Mouse (Mus musculus): Measurements from ENCODE around the gene Dlx4. TPM values are rescaled to one million over a fixed set of nuclear protein-coding genes. Genes with fewer than 3 reads are reported as not detected.

Gene Dlx4
- polyA plus RNA-seq, 1 experiment from 2014 or later: not detected

DNA sequence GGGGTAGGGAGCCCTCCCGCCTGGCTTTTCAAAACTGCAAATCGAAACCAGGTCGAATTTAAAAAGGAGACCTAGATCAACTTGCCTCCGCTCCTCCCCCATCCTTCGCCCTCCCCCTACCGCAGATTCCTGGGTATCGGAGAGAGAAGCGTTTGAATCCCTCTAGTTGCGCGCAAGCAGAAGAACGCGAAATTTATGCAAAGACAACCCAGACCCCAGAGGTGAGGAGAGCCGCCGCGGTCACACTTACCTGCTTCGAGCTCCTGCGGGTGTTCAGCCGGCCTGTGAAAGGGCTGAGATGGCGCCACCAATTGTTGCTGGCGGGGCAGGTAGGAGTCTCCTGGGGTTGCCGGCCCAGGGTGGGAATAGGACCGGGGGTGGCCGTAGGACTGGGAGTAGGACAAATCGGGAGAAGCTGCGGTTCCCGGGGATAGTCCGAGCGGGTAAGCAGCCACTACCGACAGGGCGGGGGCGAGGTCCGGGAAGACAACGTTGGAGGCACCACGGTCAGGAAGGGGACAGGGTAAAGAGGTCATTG lies 1.0 kb downstream of the Dlx4 start:
- Histone ChIP-seq H3K27ac (ENCODE audit: low read depth, low read length) (no peak overlapping the region), H3K27me3 (replicated peaks; ENCODE audit: control insufficient read depth, insufficient read depth, low read length) (peaks cover 95% of the 10 kb centered on the region), H3K4me2 (replicated peaks; ENCODE audit: low read depth) (peak overlapping the region; percentile 83), H3K4me1 (replicated peaks; ENCODE audit: control insufficient read depth, insufficient read depth, low read length) (peaks cover 7% of the 10 kb centered on the region; the same call in 1 of the 2 replicates), H3K9ac (ENCODE audit: low read depth, low read length) (no peak overlapping the region), H3K36me3 (ENCODE audit: control insufficient read depth, insufficient read depth) (no peaks in the 10 kb centered on the region), H3K4me3 (ENCODE audit: low read depth, low read length) (peak overlapping the region; percentile 50), H3K9me3 (ENCODE audit: control insufficient read depth) (no peaks in the 10 kb centered on the region)
- no peak for TF ChIP-seq CTCF (IDR thresholded peaks at IDR 0.05; ENCODE audit: low read depth)
- under 1% methylated on average over 34 of the region's 34 CpGs for WGBS
- no peak for ATAC-seq

DNA sequence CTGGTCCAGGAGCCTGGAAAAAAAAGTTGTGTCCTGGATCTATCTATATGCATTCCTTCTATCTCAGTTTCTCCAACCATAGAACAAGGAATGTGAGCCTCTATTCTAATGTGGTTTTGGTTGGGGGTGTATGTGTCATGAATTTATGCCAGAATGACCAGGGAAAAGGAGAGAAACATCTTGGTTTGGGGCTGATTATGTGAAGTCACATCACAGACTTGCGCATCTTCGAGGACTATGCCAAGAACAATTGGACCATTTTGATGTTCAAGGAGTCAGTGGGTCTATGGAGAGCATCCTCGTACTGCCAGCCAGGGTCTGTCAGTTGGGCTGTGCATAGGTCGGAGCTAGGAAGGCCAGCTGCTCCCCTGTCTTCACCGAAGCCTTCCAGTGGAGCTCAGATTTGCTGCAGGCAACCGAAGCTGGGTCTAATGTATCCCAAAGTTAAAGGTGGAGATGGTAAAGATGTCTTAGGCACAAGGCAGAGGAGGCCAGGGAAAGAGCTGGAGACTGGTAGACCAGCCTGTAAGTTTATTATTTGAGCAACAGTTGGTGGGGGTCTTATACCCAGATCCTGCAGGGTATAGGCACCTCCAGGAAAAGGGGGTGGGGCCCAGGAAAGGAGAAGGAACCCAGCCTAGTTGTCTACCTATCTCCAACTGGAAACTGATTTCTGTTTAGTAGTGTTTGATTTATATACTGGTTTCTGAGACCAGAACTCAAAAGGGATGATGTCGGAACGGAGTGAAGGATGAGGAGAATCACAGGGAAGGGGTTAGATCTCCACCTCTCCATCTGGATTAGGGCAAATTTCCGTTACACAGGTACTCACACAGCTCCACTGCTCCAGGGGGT lies 1.7 kb downstream of the Dlx4 start:
- peaks cover 94% of the 10 kb centered on the region for H3K27me3 ChIP-seq (replicated peaks; ENCODE audit: control insufficient read depth, insufficient read depth, low read length)
- no peaks in the 10 kb centered on the region for H3K9me3 ChIP-seq (ENCODE audit: control insufficient read depth)
- 18% methylated on average over 9 of the region's 9 CpGs for WGBS
- no peak for ATAC-seq
- no peak overlapping the region for H3K27ac ChIP-seq (ENCODE audit: low read depth, low read length)
- H3K4me2 ChIP-seq (replicated peaks; ENCODE audit: low read depth): no peak overlapping the region
- no peak for TF ChIP-seq CTCF (IDR thresholded peaks at IDR 0.05; ENCODE audit: low read depth)
- no peaks in the 10 kb centered on the region for H3K36me3 ChIP-seq (ENCODE audit: control insufficient read depth, insufficient read depth)
- peak overlapping the region; percentile 50 for H3K4me3 ChIP-seq (ENCODE audit: low read depth, low read length)
- no peak overlapping the region for H3K9ac ChIP-seq (ENCODE audit: low read depth, low read length)
- H3K4me1 ChIP-seq (replicated peaks; ENCODE audit: control insufficient read depth, insufficient read depth, low read length): peaks cover 7% of the 10 kb centered on the region; the same call in 1 of the 2 replicates

DNA sequence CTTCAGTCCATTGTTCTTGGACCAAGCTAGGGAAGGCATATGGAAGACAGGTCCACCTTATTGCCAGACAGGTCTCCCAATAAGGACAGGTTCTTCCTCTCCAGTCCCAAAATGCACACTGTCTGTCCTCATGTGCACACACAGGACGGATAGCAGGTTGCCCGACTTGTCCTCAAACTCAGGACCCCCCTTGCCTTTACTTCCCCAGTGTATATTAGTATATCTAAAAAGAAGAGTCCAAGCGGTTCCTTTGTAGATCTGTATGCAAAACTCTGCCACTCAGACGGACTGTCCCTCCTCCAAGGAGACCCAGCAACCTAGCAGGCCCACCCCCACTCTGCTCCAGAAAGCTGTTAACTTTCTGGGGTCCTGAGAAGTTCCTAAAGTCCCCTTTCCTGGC lies 2.4 kb downstream of the Dlx4 start:
- Histone ChIP-seq H3K9ac (ENCODE audit: low read depth, low read length) (no peak overlapping the region), H3K27ac (ENCODE audit: low read depth, low read length) (no peak overlapping the region), H3K36me3 (ENCODE audit: control insufficient read depth, insufficient read depth) (no peaks in the 10 kb centered on the region), H3K4me3 (ENCODE audit: low read depth, low read length) (no peak overlapping the region), H3K4me1 (replicated peaks; ENCODE audit: control insufficient read depth, insufficient read depth, low read length) (peaks cover 7% of the 10 kb centered on the region; the same call in 1 of the 2 replicates), H3K27me3 (replicated peaks; ENCODE audit: control insufficient read depth, insufficient read depth, low read length) (peaks cover 96% of the 10 kb centered on the region), H3K9me3 (ENCODE audit: control insufficient read depth) (no peaks in the 10 kb centered on the region), H3K4me2 (replicated peaks; ENCODE audit: low read depth) (no peak overlapping the region)
- TF ChIP-seq CTCF (IDR thresholded peaks at IDR 0.05; ENCODE audit: low read depth): no peak
- WGBS: 10% methylated on average over 4 of the region's 4 CpGs
- ATAC-seq: no peak

DNA sequence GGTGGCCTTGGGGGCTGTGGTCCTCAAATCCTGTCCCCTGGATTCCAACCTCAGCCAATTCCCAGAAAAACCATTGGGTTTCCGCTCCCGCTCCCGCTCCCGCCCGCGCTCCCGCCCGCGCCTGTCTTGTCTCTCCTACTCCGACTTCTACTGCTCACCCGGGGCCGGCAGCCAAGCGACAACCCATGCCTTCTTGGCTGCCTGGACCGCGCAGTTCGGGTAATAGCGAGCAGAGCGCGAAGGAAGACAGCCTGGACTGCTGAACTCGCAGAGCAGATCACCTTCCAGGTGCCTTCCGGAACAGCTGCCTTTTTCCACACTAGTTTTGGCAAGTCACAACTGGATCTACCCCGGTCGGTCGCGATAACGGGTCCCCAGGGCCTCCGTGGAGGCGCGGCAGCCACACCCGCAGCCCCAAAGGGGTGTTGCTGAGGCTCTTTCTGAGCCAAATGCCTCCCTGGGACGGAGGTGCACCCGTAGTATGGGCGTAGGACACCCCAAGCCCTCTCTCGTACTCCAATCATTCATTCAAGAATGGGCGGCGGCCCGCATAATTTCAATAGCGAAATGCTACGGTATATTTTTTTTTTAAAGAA lies 3.0 kb downstream of the Dlx4 start:
- Histone ChIP-seq H3K4me3 (ENCODE audit: low read depth, low read length) (peak overlapping the region; percentile 15; the same call in 1 of the 2 replicates), H3K36me3 (ENCODE audit: control insufficient read depth, insufficient read depth) (no peaks in the 10 kb centered on the region), H3K9ac (ENCODE audit: low read depth, low read length) (no peak overlapping the region), H3K27me3 (replicated peaks; ENCODE audit: control insufficient read depth, insufficient read depth, low read length) (peaks cover 96% of the 10 kb centered on the region), H3K27ac (ENCODE audit: low read depth, low read length) (no peak overlapping the region), H3K9me3 (ENCODE audit: control insufficient read depth) (no peaks in the 10 kb centered on the region), H3K4me1 (replicated peaks; ENCODE audit: control insufficient read depth, insufficient read depth, low read length) (peaks cover 7% of the 10 kb centered on the region; the same call in 1 of the 2 replicates), H3K4me2 (replicated peaks; ENCODE audit: low read depth) (no peak overlapping the region)
- ATAC-seq: no peak
- 4% methylated on average over 39 of the region's 39 CpGs for WGBS
- TF ChIP-seq CTCF (IDR thresholded peaks at IDR 0.05; ENCODE audit: low read depth): no peak

DNA sequence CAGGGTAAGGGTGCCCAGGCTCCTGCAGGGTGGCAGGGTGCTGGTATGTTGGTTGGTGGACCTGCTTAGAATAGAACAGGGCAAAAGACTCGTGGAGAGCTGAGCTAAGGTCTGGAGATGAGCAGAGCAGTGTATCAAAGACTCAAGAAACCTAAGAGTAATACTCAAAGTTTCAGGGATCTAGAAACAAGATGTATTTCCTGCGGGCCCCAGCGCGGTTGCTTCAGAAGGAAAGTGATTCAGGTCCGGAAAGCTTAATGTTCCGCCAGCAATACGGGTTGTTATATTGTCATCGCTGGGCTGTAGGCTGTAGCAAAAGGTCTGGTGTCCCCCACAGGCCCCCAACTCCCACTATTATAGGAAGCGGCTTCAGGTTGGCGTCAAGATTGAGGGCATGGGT lies 3.8 kb downstream of the Dlx4 start:
- no peak overlapping the region for H3K4me2 ChIP-seq (replicated peaks; ENCODE audit: low read depth)
- TF ChIP-seq CTCF (IDR thresholded peaks at IDR 0.05; ENCODE audit: low read depth): no peak
- H3K9ac ChIP-seq (ENCODE audit: low read depth, low read length): no peak overlapping the region
- H3K27me3 ChIP-seq (replicated peaks; ENCODE audit: control insufficient read depth, insufficient read depth, low read length): peaks cover 96% of the 10 kb centered on the region
- no peaks in the 10 kb centered on the region for H3K36me3 ChIP-seq (ENCODE audit: control insufficient read depth, insufficient read depth)
- no peak overlapping the region for H3K4me3 ChIP-seq (ENCODE audit: low read depth, low read length)
- no peak overlapping the region for H3K27ac ChIP-seq (ENCODE audit: low read depth, low read length)
- whole genome bisulfite sequencing: 21% methylated on average over 10 of the region's 10 CpGs
- no peak for ATAC-seq
- H3K9me3 ChIP-seq (ENCODE audit: control insufficient read depth): no peaks in the 10 kb centered on the region
- H3K4me1 ChIP-seq (replicated peaks; ENCODE audit: control insufficient read depth, insufficient read depth, low read length): peaks cover 7% of the 10 kb centered on the region; the same call in 1 of the 2 replicates

DNA sequence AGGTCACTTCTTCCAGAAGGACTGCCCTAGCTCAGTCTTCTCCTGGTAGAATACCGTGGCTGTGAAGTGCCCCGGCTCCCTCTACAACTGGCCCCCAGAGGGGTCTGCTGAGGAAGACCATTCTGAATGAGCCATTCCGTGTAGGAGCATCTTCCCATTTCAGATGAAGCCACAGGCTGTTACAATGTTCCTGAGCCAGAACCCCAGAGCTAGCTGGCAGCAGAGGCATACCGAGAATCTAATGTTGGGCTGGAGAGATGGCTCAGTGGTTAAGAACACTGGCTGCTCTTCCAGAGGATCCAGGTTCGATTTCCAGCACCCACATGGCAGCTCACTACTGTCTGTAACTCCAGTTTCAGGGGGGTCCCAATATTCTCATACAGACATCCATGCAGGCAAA lies 6.2 kb downstream of the Dlx4 start:
- H3K9ac ChIP-seq (ENCODE audit: low read depth, low read length): no peak overlapping the region
- no peak for TF ChIP-seq CTCF (IDR thresholded peaks at IDR 0.05; ENCODE audit: low read depth)
- no peaks in the 10 kb centered on the region for H3K36me3 ChIP-seq (ENCODE audit: control insufficient read depth, insufficient read depth)
- H3K4me2 ChIP-seq (replicated peaks; ENCODE audit: low read depth): no peak overlapping the region
- H3K27ac ChIP-seq (ENCODE audit: low read depth, low read length): no peak overlapping the region
- H3K4me1 ChIP-seq (replicated peaks; ENCODE audit: control insufficient read depth, insufficient read depth, low read length): no peaks in the 10 kb centered on the region
- no peak for ATAC-seq
- H3K4me3 ChIP-seq (ENCODE audit: low read depth, low read length): no peak overlapping the region
- 70% methylated on average over 5 of the region's 5 CpGs for WGBS
- peaks cover 83% of the 10 kb centered on the region for H3K27me3 ChIP-seq (replicated peaks; ENCODE audit: control insufficient read depth, insufficient read depth, low read length)
- no peaks in the 10 kb centered on the region for H3K9me3 ChIP-seq (ENCODE audit: control insufficient read depth)

All from intestine, postnatal 0 days (tissue).